Mouse (Mus musculus) left cerebral cortex, postnatal 36 days (tissue): ENCODE data around the gene Taf1a. TPM values are rescaled to one million over a fixed set of nuclear protein-coding genes. Genes with fewer than 3 reads are reported as not detected.
A peak's percentile ranks its signal among the peaks of the same experiment; 100 is the strongest.
"Not testable (repeated sequence)": the region's sequence is repeated elsewhere in the genome, so short reads cannot be mapped to it uniquely, and the experiment has no call there.

ENCODE experiments used
- DNase-seq, 2 experiments: peaks; one replicate each; pipeline ENCODE4 v3.0.0; 2021 to 2022; ENCODE audit warnings: low spot score in 2 of 2, mixed read lengths in 1 of 2
- intact Hi-C: fragments of 180-260 bp; cut with DNase I; formaldehyde crosslinking; loops from one replicate; pipeline ENCODE4 v1.15.1; 2025
- total RNA-seq, 2 experiments: library from RNA; stranded (reverse); gene quantifications; 2 replicates each; pipeline ENCODE4 v1.2.3; 2021

Taf1a gene
- total RNA-seq: 10 to 100 TPM; 11.6 to 21.1 TPM

DNA sequence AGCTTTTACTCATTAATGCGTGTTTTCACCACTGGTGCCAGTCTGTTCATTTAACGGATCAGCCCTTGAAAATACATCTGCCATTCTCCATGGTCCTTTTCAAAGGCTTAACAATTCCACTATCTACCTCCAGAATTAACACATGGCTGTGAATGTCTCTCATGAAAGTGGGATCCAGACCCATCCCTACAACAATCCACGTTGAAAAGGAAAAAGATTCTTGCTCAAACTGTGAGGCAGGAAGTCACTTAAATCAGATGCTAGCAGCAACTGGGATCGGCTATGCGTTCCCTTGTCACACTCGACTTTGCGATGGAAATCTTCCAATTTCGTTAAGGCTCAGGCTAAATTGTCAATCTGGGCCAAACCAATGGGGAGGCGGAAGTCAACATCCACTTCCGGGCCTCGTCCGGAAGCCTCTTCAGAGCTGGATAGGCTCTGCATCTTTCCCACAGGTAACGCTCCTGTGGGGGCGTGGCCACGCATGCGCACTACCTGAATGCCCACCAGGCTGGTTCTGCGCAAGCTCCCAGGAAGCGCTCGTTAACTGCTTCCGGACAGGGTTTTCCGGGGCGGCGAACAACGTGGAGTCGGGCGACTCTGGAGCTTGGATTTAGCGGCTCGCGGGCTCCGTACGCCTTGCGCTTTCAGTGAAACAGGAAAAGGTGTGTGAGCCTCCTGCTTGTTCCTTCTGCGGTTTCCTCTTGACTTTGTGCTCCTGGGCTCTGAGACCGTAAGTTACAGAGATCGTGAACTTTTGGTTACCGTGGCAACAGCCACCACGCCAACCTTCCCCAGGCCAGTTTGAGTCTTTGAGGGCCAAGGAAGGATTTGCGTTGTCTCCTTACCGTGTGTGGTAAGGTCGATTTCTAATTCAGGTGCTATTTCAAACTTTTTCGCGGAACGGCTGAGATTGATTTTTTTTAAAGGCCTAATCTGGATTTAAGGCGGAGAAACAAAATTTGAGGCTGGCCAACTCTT is at the start of gene Taf1a:
Gene Taf1a (plus strand): TSS at position 556 of the 981 bp plus-strand sequence.
- peak; percentile 91 to 92 for DNase-seq
- intact Hi-C loops: loop anchor here (2.0 kb wide), 1 partner anchor 20 kb away; the partner anchor contains the start of gene Mia3

DNA sequence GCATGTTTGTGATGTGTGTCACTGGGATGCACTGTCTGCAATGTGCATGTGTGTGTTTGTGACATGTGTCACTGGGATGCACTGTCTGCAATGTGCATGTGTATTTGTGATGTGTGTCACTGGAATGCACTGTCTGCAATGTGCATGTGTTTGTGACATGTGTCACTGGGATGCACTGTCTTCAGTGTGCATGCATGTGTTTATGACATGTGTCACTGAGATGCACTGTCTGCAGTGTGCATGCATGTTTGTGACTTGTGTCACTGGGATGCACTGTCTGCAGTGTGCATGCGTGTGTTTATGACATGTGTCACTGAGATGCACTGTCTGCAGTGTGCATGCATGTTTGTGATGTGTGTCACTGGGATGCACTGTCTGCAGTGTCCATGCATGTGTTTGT is 45.9 kb upstream of the Taf1a start:
- DNase-seq, intact Hi-C loops: not testable (repeated sequence)

DNA sequence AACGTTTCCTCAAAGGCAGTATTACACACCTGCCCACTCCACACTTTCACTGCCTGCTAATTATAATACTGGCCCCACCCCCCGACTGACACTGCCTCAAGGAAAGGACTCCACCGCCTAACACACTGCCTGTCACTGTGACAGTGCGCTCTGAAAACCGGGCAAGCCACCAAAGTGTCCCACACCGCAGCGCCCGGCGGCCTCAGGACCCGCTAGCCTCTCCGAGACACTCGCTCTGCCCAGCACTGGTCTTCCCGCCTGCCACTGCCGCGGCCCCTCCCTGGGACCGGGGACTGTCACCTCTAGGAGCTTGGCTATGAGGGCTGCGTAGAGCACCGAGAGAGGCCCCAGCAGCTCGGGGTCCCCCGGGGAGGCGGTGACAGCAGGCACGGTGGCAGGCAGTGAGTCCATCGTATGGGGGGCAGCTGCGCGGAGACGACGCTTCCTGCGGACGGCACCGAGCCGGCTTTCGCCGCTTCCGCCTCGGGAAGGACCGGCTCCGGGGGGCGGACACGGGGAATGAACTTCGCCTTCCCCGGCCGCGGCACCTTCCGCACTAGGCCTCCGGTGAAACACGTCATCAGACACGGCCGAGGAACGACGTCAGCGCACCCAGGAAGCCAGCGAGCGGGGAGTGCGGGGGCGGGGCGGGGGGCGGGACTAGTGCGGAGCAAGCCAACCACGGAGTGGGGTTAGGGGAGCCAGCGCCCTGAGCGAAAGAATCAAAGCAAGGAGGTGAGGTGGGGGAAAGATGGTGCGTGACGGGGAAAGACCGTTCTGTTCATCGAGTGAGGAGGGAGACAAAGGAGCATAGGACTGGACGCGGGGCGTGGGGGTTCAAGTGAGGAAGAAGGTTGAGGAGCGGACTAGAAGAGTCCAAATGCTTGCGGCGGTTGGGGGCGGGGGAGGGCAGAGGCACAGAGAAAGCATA is 43.6 kb upstream of the Taf1a start:
- peak; percentile 88 for DNase-seq
- intact Hi-C loops: loop anchor here (1.0 to 2.0 kb wide), 2 partner anchors 24 to 48 kb away; partner anchors contain the start of genes Aida, Brox and Mia3

DNA sequence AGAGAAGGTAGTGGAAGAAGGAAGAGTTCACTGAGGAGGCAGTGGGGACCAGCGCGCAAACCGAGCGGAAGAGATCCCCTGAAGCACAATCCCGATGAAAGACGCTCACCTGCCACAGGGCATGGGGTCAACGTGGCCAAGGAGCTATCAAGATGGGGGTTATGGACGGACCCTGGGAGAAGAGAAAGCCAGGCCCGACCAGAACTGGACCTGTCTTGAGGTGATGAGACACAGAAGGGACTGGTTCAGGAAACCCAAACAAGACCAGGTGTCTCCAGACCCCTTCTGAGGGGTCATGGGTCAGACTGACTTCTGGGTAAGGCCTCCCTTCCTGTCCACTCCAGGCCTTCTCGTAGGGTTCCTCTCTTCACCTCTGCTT is 43.0 kb upstream of the Taf1a start:
- DNase-seq: no peak
- intact Hi-C loops: loop anchor here (1.0 to 2.0 kb wide), 2 partner anchors 23 to 49 kb away; partner anchors contain the start of genes Aida, Brox and Mia3

DNA sequence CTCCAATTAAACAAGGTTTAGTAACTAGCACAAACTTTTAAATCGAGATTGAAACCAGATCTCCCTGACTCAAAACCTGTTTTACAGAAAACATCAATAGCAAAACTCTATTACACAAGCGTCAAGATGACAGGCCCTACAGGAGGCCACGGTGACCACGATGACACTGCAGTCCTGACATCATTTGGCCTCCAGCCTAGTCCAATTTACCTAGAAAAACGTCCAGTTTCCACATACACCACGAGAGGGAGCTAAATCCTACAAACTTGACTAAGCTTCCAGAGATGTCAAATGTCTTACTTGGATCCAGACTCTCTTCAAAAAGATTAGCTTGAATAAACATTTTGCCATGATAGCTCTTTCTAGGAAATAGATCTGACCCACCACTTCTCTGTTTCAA is 38.9 kb upstream of the Taf1a start:
- intact Hi-C loops: no loop called here
- DNase-seq: no peak

DNA sequence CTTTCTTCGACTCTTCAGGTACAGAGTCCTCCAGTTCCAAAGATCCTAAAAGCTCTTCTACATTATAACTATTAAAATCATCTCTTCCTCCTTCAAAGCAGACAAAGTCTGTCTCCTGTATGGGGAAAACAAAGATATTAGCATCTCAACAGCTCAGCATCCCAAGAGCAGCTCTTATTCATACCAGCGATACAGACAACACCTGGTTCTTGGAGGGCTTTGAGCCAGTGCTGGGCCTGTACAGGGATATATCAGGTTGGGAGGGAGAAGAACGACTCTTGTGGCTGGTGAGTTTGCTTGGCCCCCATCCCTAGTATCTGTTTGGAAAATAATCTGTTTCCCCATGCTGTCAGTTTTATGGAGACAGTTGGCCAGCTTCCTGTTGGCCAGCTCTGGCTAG is 29.9 kb upstream of the Taf1a start:
- no peak for DNase-seq
- intact Hi-C loops: no loop called here

DNA sequence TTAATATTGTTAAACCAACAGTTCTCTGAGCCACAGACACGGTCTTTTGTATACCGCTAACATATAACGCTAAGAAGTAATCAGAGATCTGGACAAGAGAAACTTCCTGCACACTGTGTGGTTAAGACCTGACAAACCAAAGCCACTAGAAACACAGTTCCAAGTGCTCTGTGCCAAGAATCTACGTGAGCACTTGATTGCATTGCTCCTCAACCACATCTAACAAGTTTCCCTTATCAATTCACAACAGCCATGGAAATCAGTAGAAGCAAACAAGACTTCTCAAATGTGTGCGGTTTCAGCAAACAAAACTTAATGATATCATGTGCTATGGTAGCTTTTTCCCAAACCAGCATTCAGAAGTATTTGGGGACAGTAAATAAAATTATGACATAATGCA is 26.5 kb upstream of the Taf1a start:
- no peak for DNase-seq
- intact Hi-C loops: no loop called here

DNA sequence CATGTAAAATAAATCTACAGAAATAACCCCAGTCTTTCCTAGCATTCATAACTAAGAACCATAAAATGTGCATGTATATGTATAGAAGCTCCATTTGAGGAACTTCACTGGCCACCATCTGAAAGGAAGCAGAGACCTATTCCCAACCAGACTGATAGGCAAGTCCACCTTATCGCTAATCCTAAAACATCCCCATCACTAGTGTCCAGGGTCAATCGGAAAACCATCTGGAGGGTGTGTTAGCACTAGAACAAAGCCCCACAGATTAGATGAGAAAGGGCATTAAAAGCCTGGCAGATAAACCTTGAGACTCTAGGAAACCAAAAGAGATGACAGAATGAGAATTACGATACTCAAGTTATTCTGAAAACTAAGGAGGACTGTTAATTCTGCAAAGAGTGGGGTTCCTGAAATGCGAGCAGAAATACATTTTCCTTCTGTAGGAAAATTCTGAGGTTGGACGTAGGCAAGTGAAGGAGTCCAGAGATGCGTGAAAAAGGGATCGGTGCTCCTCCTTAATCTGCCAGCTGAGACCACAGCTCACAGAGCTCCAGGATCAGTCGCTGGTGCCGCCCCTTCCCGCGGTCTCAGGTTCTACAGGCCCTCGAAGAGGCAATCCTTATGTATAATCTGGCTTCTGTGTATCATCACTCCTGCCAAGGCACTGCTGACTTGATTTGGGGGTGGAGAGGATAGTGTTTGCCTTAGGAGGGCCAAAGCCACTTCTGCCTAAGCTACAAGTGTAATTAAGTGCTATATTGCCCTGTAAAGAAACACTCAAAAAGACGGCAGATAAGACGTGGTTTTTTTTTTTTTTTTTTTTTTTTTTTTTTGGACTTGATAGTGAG is 25.8 kb upstream of the Taf1a start:
- no peak for DNase-seq
- intact Hi-C loops: no loop called here

DNA sequence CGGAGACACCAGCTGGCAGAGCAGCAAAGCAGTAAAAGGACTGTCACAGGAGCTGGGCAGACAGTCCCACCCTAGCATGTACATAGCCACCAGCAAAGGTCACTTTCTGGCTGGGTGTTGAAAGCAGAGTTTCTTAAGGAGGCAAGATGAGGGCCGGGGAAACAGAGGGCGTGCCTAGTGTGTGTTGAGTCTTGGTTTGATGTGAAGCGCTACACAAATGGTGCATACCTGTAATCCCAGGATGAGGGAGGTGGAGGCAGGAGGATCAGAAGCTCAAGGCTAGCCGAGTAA is 25.3 kb upstream of the Taf1a start:
- intact Hi-C loops: no loop called here
- no peak for DNase-seq

DNA sequence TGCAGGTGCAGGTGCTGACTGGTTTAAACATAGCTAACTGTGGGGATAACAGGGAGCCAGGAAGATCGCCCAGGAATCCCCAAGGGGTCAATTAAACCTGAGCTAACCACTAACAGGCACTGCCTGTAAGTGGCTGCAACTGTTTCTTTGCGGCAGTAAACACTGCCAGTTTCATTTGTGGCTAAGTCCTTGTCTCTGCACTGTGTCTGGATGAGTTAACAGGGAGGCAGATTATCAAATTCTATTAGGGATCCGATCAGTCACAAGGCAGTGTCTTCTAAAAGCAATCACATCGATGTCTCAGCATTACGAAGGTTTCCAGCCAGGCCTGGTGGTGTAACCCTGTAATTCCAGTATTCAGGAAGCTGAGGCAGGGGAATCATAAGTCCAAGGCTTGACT is 22.4 kb upstream of the Taf1a start:
- no peak for DNase-seq
- intact Hi-C loops: no loop called here

DNA sequence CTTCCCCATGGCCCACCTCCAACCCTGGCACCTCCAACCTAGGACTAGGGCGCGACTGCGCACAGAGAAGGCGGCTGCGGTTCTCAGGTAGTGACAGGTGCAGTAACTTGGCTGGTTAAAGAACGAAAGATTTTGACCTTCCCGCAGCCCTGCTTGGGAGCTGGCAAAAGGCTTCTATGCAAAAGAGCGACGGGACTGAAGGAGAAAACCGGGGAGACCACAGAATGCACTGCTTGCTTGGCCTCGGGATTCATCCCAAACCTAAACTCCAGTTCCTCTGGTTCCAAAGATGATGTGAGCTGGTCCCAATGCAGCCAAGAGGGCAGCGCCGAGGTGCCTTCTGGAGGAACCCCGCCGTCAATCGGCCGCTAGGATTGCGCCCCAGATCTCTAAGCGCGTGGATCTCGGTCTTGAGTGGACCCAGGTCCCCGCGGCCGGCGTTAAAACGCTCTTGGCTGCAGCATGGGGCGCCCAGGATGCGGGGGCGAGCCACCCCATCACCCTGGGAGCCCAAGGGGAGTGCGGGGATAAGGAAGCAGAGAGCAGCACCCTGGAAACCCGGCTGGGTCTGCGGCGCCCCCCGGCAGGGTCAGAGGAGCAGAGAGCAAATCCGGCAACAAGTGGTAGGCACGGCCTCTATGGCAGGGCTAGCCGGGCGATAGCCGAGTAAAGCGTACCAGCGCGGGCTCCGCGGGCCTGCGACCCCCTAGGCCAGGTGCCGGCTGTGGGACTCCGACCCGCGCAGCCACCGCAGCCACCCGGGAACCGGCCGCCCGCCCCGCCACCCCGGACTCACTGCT is 20.0 kb upstream of the Taf1a start:
- intact Hi-C loops: loop anchor here (1.0 to 2.0 kb wide), 2 partner anchors 20 to 24 kb away; partner anchors contain the start of gene Taf1a
- peak; percentile 30 to 40 for DNase-seq

DNA sequence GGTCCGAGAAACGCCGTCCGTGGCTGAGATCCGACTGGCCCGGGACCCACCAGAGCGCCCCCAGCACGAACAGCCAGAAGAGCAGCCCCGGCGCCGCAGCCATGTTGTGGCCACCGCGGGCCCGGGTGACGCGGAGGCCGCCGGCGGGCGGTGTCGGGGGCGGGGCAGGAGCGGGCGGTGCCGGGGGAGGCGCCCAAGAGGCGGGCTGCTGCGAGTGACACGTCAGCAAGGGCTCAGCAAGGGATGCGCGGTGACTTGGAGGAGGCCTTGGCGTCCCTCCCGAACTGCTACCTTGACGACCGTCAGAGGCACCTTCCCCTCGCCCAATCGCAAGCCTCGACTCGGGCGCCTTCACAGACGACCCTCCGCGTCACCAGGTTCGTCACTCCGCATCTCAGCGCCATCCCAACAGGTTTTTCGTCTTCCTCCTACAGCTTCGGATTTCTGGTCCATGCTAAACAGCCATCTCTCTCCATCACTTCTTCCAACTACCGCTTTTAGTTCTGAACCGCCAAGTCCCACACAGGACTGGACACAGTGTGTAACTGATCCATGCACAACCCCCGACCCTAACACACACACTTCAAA is 19.3 kb upstream of the Taf1a start, which contains the start of gene Mia3:
Gene Mia3 (minus strand): TSS at position 127 of the 588 bp plus-strand sequence.
- peak; percentile 97 for DNase-seq
- intact Hi-C loops: loop anchor here (1.0 to 2.0 kb wide), 2 partner anchors 19 to 24 kb away; partner anchors contain the start of gene Taf1a

DNA sequence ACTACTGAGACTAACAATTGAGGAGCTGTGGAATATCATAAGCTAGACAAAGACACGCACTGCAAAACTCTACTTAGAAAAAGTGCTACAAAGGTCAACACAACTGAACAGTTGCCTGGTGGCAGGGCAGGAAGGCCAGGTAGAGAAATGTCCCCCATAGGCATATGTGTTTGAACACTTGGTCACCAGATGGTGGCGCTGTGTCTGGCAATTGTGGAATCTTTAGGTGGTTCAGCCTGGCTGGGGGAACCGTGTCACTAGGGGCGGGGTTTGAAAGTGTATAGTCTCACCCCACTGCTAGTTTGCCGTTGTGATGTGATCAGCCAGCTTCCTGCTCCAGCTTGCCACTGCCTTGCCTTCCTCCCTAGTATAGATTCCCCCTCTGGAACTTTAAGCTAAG is 14.1 kb upstream of the Taf1a start:
- DNase-seq: no peak
- intact Hi-C loops: no loop called here

DNA sequence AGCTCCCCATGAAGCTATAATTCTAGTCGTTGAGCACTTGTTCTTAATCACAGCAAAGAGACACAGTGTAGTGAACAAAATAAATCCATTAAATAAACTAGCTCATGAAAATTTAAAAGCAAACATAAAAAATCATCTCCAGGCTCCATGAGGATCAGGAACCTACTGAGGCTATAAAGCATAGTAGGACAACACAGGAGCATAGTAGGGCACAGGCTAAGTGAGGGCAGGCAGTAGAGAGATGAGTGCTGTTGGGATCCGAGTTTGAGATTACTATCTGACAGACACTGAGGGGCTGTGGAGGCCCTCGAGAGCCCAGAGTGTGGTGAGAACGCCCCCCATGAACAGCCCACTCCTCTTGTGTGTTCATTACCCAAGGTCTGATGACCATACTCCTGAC is 11.7 kb upstream of the Taf1a start:
- no peak for DNase-seq
- intact Hi-C loops: no loop called here

DNA sequence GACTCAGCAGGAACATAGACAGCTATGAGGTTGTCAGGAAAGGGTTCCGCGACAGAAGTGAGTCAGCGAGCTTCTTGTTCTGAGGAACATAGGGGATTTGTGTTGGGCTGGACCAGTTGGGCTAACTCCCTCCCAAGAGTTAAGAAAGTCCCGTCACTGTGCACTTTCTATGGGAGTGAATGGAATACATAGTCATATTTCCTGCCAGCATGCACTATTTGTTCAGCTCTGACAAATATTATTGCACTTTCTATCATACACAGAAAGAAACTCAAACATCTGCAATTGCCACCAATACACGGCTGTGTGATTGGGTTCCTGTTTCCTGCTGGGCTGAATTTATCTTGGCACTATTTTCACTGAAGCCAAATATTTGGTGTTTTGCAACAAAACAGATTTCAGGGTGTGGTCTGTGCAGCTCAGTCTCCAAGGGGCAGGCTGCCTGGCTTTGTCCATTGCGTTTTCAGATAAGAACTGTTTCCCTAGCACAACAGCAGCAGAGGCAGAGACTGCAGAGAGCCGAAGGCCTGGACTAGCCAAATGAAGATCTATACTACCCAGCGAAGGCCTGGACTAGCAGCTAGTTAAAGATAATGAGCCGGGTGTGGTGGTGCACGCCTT is 10.3 kb upstream of the Taf1a start:
- intact Hi-C loops: no loop called here
- no peak for DNase-seq

DNA sequence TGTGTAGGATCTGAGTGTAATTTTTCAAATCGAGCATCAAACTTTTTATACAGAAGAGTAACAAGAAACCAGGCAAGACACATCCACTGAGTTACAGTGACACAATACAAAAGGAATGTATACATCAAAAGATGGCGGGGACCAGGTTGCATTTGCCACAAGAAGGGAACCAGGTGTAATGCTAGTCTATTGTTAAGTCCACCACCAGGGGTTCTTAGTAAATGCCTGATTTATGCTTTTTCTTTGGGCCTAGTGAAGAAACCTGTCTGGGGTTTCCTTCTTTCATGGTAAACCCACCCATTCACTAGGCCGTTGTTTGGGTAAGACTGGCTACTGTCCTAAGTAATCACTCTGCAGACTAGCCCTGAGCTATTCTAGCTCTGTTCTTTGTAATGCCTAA is 9.4 kb upstream of the Taf1a start:
- intact Hi-C loops, DNase-seq: not testable (repeated sequence)

DNA sequence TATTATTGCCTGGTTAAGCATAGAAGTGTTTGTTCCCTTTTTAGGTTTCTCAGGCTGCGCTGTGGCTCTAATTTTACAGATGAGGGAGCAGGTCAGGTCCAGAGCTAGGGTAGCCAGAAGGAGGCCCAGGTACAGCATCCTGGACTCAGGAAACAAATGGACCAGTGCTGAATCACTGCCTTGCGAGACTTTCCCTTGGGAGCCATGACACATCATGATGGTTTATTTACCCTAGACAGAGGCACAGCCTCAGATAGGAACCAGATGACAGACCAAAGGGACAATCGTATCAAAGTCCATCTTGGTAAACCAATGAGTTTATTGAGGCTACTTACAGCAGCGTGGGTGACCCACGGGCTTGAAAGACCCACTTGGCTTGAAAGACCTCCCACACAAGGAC is 7.0 kb upstream of the Taf1a start:
- no peak for DNase-seq
- intact Hi-C loops: no loop called here

DNA sequence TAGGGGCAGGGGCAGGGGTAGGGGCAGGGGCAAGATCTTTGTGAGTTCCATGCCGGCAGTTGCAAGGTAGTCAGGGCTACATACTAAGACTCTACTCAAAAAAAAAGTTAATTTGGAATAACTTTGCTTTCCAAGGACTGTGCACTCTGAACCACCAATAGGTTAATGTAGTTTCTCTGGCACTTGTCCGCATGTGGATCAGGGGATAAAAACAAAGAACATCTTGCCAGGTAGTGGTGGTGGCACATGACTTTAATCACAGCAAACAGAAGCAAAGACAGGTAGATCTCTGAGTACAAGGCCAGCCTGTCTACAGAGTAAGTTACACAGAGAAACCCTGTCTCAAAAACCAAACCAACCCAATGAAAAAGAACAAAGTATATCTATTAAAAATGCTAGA is 6.2 kb upstream of the Taf1a start:
- intact Hi-C loops: no loop called here
- DNase-seq: no peak
